Mouse (Mus musculus) bone marrow, adult 2 months (tissue): Measurements from ENCODE around the gene Git2. TPM values are rescaled to one million over a fixed set of nuclear protein-coding genes. Genes with fewer than 3 reads are reported as not detected.

Experiments
- H3K27ac ChIP-seq: fragments of 200-500 bp; 2 replicates; pipeline ENCODE4 v1.5.1; 2012; ENCODE audit warnings: low read depth, mild to moderate bottlenecking, control low read depth, inconsistent platforms, low read length; ENCODE audit not compliant: control insufficient read depth, poor library complexity, insufficient read depth
- H3K4me1 ChIP-seq: fragments of 200-500 bp; 2 replicates; pipeline ENCODE4 v1.6.1; 2011; ENCODE audit warnings: low read length; ENCODE audit not compliant: control insufficient read depth, insufficient read depth
- H3K4me3 ChIP-seq: fragments of 200-500 bp; replicated peaks from 2 replicates; pipeline ENCODE3; 2011; ENCODE audit warnings: mild to moderate bottlenecking, low read depth, low read length, control low read depth; ENCODE audit not compliant: control insufficient read depth
- CTCF ChIP-seq: fragments of 200-500 bp; IDR thresholded peaks from 2 replicates; pipeline ENCODE4 v1.5.1; 2011; ENCODE audit warnings: low read length, control low read depth; ENCODE audit not compliant: control insufficient read depth, insufficient read depth
- POLR2A ChIP-seq: fragments of 200-500 bp; IDR thresholded peaks from 2 replicates; pipeline ENCODE4 v1.6.1; 2011; ENCODE audit warnings: low read depth, mild to moderate bottlenecking, control low read depth, low read length, borderline replicate concordance; ENCODE audit not compliant: control insufficient read depth
- WGBS: fragments of 180-500 bp; shearing (Covaris S2); methylation state at CpG from one replicate; pipeline ENCODE4 v1.1.7; 2018; 5-methylcytosine and 5-hydroxymethylcytosine counted together
- polyA plus RNA-seq: library from polyadenylated mRNA; stranded (reverse); fragments of >200 nt; gene quantifications from 2 replicates; pipeline ENCODE4 v1.2.4, GENCODE M21; 2011; ENCODE audit warnings: low replicate concordance; ENCODE audit not compliant: missing spikeins, insufficient read depth, insufficient read length

Gene Git2
- polyA plus RNA-seq, 1 experiment = 52.4 TPM

- Histone ChIP-seq H3K4me1 (peaks cover 8% of the 10 kb centered on the region), H3K4me3 (peak within 1 kb of the TSS; percentile 91), H3K27ac (peak within 1 kb of the TSS; percentile 92)
- WGBS = under 1% methylated on average over 68 of the region's 73 CpGs
- TF ChIP-seq CTCF = no peak
- TF ChIP-seq POLR2A = peak; percentile 59; the same call in 1 of the 2 replicates
Observed at GRCm38 (mm10) chr5:114774403-114775051, 790 bp downstream of the Git2 start, which contains the start of gene Ankrd13a. TSS of gene Ankrd13a (plus strand) at chr5:114774677.

GRCm38 (mm10) chr5:114773780-114774179 is 1.5 kb downstream of the Git2 start:
- H3K27ac ChIP-seq = peak overlapping the region; percentile 92
- TF ChIP-seq CTCF (no peak), POLR2A (no peak)
- under 1% methylated on average over 11 of the region's 11 CpGs for WGBS
- peaks cover 8% of the 10 kb centered on the region for H3K4me1 ChIP-seq
- H3K4me3 ChIP-seq = peak overlapping the region; percentile 91

GRCm38 (mm10) chr5:114773211-114773710 is 2.1 kb downstream of the Git2 start:
- WGBS = 0% methylated on average over 52 of the region's 52 CpGs
- Histone ChIP-seq H3K4me1 (peaks cover 8% of the 10 kb centered on the region), H3K27ac (peak overlapping the region; percentile 98), H3K4me3 (peak overlapping the region; percentile 91)
- TF ChIP-seq POLR2A (peak; percentile 52; the same call in 1 of the 2 replicates), CTCF (no peak)

- H3K27ac ChIP-seq = peak overlapping the region; percentile 98
- TF ChIP-seq POLR2A = no peak
- no peak for TF ChIP-seq CTCF
- peak overlapping the region; percentile 88 for H3K4me3 ChIP-seq
- under 1% methylated on average over 54 of the region's 57 CpGs for WGBS
- peaks cover 5% of the 10 kb centered on the region for H3K4me1 ChIP-seq
Observed at GRCm38 (mm10) chr5:114772456-114773203, 2.7 kb downstream of the Git2 start.

GRCm38 (mm10) chr5:114771796-114772195 is 3.5 kb downstream of the Git2 start:
- peak overlapping the region; percentile 88 for H3K4me3 ChIP-seq
- TF ChIP-seq POLR2A (no peak), CTCF (no peak)
- H3K4me1 ChIP-seq = peaks cover 5% of the 10 kb centered on the region
- peak overlapping the region; percentile 59; the same call in 1 of the 2 replicates for H3K27ac ChIP-seq
- WGBS = under 1% methylated on average over 8 of the region's 8 CpGs

- WGBS = 52% methylated on average over 8 of the region's 8 CpGs
- Histone ChIP-seq H3K4me3 (peak overlapping the region; percentile 27), H3K27ac (peak overlapping the region; percentile 25; the same call in 1 of the 2 replicates), H3K4me1 (peaks cover 5% of the 10 kb centered on the region)
- TF ChIP-seq CTCF (no peak), POLR2A (no peak)
Observed at GRCm38 (mm10) chr5:114769786-114770185, 5.5 kb downstream of the Git2 start.

GRCm38 (mm10) chr5:114767185-114767584 is 8.1 kb downstream of the Git2 start:
- Histone ChIP-seq H3K27ac (no peak overlapping the region), H3K4me1 (peaks cover 5% of the 10 kb centered on the region), H3K4me3 (no peak overlapping the region)
- 90% methylated on average over 7 of the region's 7 CpGs for WGBS
- TF ChIP-seq POLR2A (no peak), CTCF (no peak)

GRCm38 (mm10) chr5:114766686-114767085 is 8.6 kb downstream of the Git2 start:
- Histone ChIP-seq H3K4me3 (no peak overlapping the region), H3K4me1 (peaks cover 5% of the 10 kb centered on the region), H3K27ac (no peak overlapping the region)
- TF ChIP-seq POLR2A (no peak), CTCF (no peak)
- WGBS = 78% methylated on average over 8 of the region's 8 CpGs
